Mouse (Mus musculus): Measurements from ENCODE around the gene Iqch. TPM values are rescaled to one million over a fixed set of nuclear protein-coding genes. Genes with fewer than 3 reads are reported as not detected.

Iqch gene
- not detected for polyA plus RNA-seq (2017; shearing (Covaris generic))

DNA sequence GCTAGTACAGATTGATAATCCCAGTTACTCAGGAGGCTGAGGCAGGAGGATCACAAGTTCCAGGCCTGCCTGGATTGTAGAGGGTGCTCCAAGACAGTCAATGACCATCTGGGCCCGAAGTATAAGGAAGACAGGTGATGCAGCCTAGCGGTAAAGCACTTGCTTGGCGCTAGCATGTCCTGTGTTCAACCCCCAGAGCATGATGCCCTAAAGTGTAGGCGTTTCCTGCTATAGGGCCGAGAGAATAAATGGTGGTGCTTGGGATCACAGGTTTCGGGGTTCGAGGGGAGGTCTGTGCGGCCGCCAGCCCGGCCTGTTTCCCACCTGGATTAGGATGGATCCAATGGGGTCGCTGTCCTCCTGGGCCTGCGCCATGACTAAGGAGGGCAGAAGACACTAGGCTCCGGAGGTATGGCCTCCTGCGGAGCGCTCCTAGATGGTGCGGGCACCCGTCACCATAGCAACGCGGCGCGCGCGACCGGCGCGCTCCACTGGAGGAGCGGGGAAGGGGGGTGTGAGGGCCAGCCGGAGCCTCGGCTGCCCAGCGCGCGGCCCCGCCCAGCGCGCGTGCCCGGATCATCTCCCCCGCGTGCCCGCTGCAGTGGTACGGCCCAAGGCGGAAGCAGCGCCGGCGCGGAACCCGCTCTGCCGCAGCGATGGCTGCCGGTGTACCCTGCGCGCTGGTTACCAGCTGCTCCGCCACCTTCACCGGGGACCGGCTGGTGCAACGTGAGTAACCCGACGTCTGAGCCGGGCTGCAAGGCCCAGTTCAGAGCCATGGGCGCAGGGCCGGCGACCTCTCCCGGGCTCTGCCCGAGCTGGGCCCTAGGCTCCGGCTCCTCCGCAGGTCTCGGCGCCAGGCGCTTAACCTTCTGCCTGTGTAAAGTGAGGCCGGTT is at the start of gene Iqch, which contains the start of gene Aagab:
Gene Iqch, minus strand, starts transcription at position 451 of the 897 bp plus-strand sequence.
Gene Aagab, plus strand, starts transcription at position 618 of the 897 bp plus-strand sequence.

DNA sequence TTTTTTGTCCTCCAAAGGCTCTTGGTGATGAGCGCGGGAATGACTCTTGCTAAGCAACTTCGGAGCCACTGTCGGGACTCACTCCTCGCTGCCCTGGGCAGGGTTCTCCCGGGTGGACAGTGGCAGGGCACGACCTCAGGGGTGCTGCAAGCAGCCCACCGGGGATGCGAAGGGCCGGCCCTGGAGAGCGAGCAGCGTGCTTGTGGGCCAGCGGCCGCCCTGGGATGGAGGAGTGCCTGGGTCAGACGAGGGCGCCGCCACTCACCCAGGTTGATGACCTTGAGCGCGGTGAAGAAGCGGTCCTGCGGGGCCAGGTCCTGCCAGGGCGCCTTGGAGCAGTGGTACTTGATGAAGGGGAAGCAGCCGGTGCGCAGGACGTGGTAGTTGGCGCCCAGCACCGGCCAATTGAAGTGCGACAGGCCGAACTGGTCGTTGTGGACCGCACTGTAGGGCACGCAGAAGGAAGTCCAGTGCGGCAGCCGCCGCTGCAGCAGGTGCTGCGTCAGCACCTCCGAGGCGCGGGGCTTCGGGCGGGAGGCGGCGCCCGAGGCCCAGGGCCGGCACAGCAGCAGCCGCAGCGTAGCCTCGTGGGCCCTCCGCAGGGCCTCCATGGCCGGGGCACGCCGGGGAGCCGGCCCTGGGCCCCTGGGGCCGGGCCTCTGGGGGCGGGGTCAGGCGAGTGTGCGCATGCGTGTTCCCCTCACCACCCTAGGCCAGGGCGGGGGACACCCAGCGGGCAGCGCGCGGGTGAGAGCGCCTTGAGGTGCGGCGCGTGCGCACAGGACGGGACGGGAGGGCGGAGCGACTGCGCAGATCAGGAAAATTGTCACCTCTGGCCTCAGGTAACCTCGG is 203.5 kb downstream of the Iqch start, which contains the start of gene 2300009A05Rik:
Gene 2300009A05Rik, minus strand, starts transcription at position 636 of the 852 bp plus-strand sequence.

DNA sequence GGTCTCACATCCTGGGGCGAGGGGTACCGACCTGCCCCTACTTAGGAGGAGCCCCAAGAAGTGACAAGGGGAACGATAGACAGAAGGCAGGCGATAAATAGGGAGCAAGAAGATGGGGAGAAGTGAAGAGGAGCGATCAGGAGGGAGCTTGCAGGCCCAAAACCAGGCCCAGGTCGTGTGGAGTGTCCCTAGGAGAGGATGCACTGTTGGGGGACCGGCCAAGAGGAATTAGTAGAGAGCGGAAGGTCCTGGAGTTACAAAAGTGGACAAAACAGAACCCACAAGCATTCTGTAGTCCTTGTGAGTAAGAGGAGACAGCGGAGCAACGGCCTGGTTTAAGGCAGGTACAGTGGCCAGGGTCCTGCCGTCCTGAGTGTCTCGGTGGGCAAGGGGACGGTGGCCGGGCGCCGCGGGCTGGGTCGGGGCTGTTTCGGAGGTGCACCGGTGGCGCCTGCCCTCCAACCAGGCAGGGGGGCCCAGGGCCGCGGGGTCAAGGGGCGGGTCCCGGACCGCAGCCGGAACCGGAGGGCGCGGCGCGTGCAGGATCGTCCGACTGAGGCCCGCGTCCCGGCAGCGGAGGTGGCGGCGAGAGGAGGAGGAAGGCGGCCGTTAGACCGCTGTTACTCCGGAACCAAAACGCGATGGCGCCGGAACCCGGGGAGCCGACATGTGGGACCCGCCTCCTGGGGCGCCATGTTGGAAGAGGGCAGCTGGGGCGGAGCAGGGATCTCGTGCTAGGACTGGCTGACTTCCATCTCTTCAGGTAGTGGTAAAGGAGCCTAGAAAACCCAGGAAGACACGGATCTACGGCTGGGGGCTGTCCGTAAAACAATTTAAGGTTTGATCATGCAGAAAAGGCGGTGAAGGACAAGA is 224.8 kb downstream of the Iqch start, which contains the start of gene Map2k5:
Gene Map2k5, minus strand, starts transcription at position 633 of the 873 bp plus-strand sequence.

Other genes with a start within 250 kb of the Iqch start
- gene Map2k5, start 224.6 kb downstream of the Iqch start, polyA plus RNA-seq (2017; shearing (Covaris generic)): 19.0 TPM
- 12.0 TPM for gene 2300009A05Rik, start 203.2 kb downstream of the Iqch start, polyA plus RNA-seq (2017; shearing (Covaris generic))
- 61.7 TPM for gene Aagab, start 167 bp upstream of the Iqch start, polyA plus RNA-seq (2017; shearing (Covaris generic))
- 16.1 TPM for gene Smad3, start 155.5 kb upstream of the Iqch start, polyA plus RNA-seq (2017; shearing (Covaris generic))

Data from inflammation-experienced regulatory T-cells, adult 16 weeks (primary cell).